Mouse (Mus musculus) hindbrain, embryonic 12.5 days (tissue): ENCODE results near the gene Prrt1. TPM values are rescaled to one million over a fixed set of nuclear protein-coding genes. Genes with fewer than 3 reads are reported as not detected.

Experiments
- ATAC-seq: fragments of 200-750 bp; cut with Nextera tagmentation; 2 replicates; pipeline ENCODE4 v1.8.0; 2017; ENCODE audit warnings: moderate TSS enrichment; ENCODE audit not compliant: low FRiP score
- H3K27ac ChIP-seq: fragments of 300-500 bp; sonication (generic); 2 replicates; pipeline ENCODE4 v1.5.1; 2016; ENCODE audit warnings: mild to moderate bottlenecking
- H3K27me3 ChIP-seq: fragments of 300-500 bp; sonication (generic); 2 replicates; pipeline ENCODE4 v1.6.1; 2016; ENCODE audit warnings: mild to moderate bottlenecking
- H3K36me3 ChIP-seq: fragments of 300-500 bp; sonication (generic); 2 replicates; pipeline ENCODE4 v1.6.1; 2016; ENCODE audit warnings: mild to moderate bottlenecking
- H3K4me1 ChIP-seq: fragments of 300-500 bp; sonication (generic); 2 replicates; pipeline ENCODE4 v1.6.1; 2016
- H3K4me2 ChIP-seq: fragments of 300-500 bp; sonication (generic); replicated peaks from 2 replicates; pipeline ENCODE4 v1.6.1; 2016; ENCODE audit warnings: mild to moderate bottlenecking
- H3K4me3 ChIP-seq: fragments of 300-500 bp; sonication (generic); 2 replicates; pipeline ENCODE4 v1.5.1; 2016; ENCODE audit warnings: mild to moderate bottlenecking
- H3K9ac ChIP-seq: fragments of 300-500 bp; sonication (generic); 2 replicates; pipeline ENCODE4 v1.6.1; 2016; ENCODE audit warnings: mild to moderate bottlenecking, moderate library complexity
- H3K9me3 ChIP-seq: fragments of 300-500 bp; sonication (generic); replicated peaks from 2 replicates; pipeline ENCODE4 v1.6.1; 2016; ENCODE audit warnings: mild to moderate bottlenecking
- WGBS: fragments of 180-500 bp; shearing (Covaris S2); methylation state at CpG from one replicate; pipeline ENCODE4 v1.1.7; 2016; 5-methylcytosine and 5-hydroxymethylcytosine counted together
- polyA plus RNA-seq: library from polyadenylated mRNA; unstranded; fragments of >200 nt; fragmentation: Nextera tagmentation; extraction: Ambion mirVana; gene quantifications from 2 replicates; pipeline ENCODE4 v1.2.1, GENCODE M21; 2016

Gene Prrt1
- polyA plus RNA-seq, 1 experiment from 2014 or later, result 3.1 TPM

DNA sequence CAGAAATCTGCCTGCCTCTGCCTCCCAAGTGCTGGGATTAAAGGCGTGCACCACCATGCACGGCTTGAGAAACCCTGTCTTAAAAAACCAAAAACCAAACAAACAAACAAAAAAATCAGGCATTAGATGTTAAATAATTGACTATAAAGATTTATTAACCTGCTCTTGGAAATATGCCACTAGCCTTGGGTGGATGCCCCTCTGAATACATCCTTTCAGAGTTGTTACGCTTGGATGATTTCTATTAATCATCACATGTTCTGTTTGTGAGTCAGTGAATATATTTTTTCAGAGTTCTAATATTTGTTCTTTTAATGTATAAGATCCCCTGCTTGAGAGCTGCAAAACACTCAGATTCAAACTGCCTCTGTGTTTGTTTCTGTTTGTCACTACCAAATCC is 4.4 kb upstream of the Prrt1 start:
- no peak overlapping the region for H3K27ac ChIP-seq
- H3K9me3 ChIP-seq, result no peaks in the 10 kb centered on the region
- H3K9ac ChIP-seq, result no peak overlapping the region
- no peak for ATAC-seq
- no peak overlapping the region for H3K4me3 ChIP-seq
- H3K4me2 ChIP-seq, result no peak overlapping the region
- WGBS, result 100% methylated on average over 3 of the region's 3 CpGs
- peaks cover 26% of the 10 kb centered on the region for H3K36me3 ChIP-seq
- peaks cover 35% of the 10 kb centered on the region for H3K4me1 ChIP-seq
- peaks cover 14% of the 10 kb centered on the region for H3K27me3 ChIP-seq

GRCm38 (mm10) chr17:34626062-34626772 is 3.1 kb upstream of the Prrt1 start:
- WGBS, result 50% methylated on average over 16 of the region's 16 CpGs

GRCm38 (mm10) chr17:34626773-34627092 is 2.6 kb upstream of the Prrt1 start:
- Histone ChIP-seq H3K4me2 (peak overlapping the region; percentile 88), H3K9ac (peak overlapping the region; percentile 74), H3K36me3 (peaks cover 17% of the 10 kb centered on the region), H3K4me3 (peak overlapping the region; percentile 69), H3K27ac (peak overlapping the region; percentile 93), H3K9me3 (no peaks in the 10 kb centered on the region), H3K27me3 (peaks cover 32% of the 10 kb centered on the region), H3K4me1 (peaks cover 52% of the 10 kb centered on the region)
- ATAC-seq, result peak; percentile 36; the same call in 1 of the 2 replicates
- whole genome bisulfite sequencing, result under 1% methylated on average over 18 of the region's 18 CpGs

More at GRCm38 (mm10) chr17:34626062-34626772, 3.1 kb upstream of the Prrt1 start:
- Histone ChIP-seq H3K4me1 (peaks cover 47% of the 10 kb centered on the region), H3K9me3 (no peaks in the 10 kb centered on the region), H3K4me3 (peak overlapping the region; percentile 69), H3K27ac (peak overlapping the region; percentile 93), H3K4me2 (peak overlapping the region; percentile 88), H3K27me3 (peaks cover 27% of the 10 kb centered on the region), H3K36me3 (peaks cover 20% of the 10 kb centered on the region), H3K9ac (peak overlapping the region; percentile 74)
- ATAC-seq, result no peak

GRCm38 (mm10) chr17:34627093-34627942 is 2.0 kb upstream of the Prrt1 start:
- H3K4me2 ChIP-seq, result peak overlapping the region; percentile 88
- ATAC-seq, result peak; percentile 71
- H3K27ac ChIP-seq, result peak overlapping the region; percentile 93
- H3K27me3 ChIP-seq, result peaks cover 38% of the 10 kb centered on the region
- peak overlapping the region; percentile 69 for H3K4me3 ChIP-seq
- peaks cover 58% of the 10 kb centered on the region for H3K4me1 ChIP-seq
- under 1% methylated on average over 43 of the region's 45 CpGs for WGBS
- H3K36me3 ChIP-seq, result peaks cover 11% of the 10 kb centered on the region
- H3K9me3 ChIP-seq, result no peaks in the 10 kb centered on the region
- H3K9ac ChIP-seq, result peak overlapping the region; percentile 74

DNA sequence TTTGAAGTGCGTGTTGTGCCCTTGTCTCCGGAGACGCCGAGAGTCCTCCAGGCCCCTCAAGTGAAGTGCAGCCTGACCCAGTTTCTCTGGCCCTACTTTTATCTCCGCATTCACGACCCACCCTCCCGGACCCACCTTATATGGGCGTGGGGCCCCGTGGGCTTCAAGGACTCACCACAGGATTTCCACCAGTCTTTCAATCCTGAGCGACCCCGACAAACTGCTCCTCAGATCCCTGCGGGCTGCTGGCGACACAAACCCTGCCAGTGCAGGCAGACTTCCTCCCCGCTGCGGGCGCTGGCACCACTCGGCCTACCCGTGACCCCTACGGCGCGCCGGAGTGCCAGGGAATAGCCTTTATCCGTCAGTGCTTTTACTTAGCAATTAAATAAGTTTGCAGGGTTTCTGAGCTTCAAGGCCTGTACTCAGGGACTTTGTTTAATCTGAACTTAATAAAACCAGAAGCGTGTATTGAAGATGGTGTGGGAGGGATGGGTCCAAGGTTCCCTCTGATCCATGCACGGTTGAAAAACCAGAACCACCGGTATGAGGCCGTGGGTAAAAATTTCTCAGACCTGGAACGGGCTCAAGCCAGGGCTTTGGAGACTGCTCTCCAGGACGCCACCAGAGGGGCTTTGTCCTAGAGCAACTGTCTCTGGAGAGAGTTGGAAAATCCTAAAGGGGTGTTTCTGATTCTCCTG is 1.2 kb upstream of the Prrt1 start, which contains the start of gene Ppt2:
TSS of gene Ppt2 (minus strand) at position 568 of the 701 bp plus-strand sequence.
- ATAC-seq, result peak; percentile 9

DNA sequence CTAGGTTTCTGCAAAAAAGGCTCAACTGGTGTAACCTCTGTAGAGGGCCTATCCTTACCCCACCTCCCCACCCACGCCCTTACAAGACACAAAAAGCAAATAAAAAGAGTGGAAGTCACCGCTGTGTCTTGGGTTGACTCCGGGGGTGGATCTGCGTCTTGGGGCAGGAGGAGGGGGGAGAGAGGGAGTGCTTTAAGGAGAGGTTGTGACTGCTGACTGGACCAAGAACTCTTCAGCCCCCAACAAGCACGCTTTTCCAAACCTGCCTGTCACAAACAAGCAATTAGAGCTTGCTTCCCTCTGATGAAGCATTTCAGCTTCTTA is 727 bp upstream of the Prrt1 start:
- no peaks in the 10 kb centered on the region for H3K9me3 ChIP-seq
- peak overlapping the region; percentile 74 for H3K9ac ChIP-seq
- 20% methylated on average over 5 of the region's 5 CpGs for WGBS
- peaks cover 61% of the 10 kb centered on the region for H3K4me1 ChIP-seq
- peak overlapping the region; percentile 88 for H3K4me2 ChIP-seq
- peak overlapping the region; percentile 69 for H3K4me3 ChIP-seq
- peaks cover 50% of the 10 kb centered on the region for H3K27me3 ChIP-seq
- peaks cover 3% of the 10 kb centered on the region; the same call in 1 of the 2 replicates for H3K36me3 ChIP-seq
- no peak for ATAC-seq
- peak overlapping the region; percentile 67; the same call in 1 of the 2 replicates for H3K27ac ChIP-seq

More for the DNA sequence above, 1.2 kb upstream of the Prrt1 start, which contains the start of gene Ppt2:
- Histone ChIP-seq H3K36me3 (peaks cover 3% of the 10 kb centered on the region; the same call in 1 of the 2 replicates), H3K9ac (peak within 1 kb of the TSS; percentile 74), H3K9me3 (no peaks in the 10 kb centered on the region), H3K4me2 (peak within 1 kb of the TSS; percentile 88), H3K27me3 (peaks cover 45% of the 10 kb centered on the region), H3K4me1 (peaks cover 61% of the 10 kb centered on the region), H3K27ac (peak within 1 kb of the TSS; percentile 93), H3K4me3 (peak within 1 kb of the TSS; percentile 69)
- WGBS, result 5% methylated on average over 29 of the region's 29 CpGs

DNA sequence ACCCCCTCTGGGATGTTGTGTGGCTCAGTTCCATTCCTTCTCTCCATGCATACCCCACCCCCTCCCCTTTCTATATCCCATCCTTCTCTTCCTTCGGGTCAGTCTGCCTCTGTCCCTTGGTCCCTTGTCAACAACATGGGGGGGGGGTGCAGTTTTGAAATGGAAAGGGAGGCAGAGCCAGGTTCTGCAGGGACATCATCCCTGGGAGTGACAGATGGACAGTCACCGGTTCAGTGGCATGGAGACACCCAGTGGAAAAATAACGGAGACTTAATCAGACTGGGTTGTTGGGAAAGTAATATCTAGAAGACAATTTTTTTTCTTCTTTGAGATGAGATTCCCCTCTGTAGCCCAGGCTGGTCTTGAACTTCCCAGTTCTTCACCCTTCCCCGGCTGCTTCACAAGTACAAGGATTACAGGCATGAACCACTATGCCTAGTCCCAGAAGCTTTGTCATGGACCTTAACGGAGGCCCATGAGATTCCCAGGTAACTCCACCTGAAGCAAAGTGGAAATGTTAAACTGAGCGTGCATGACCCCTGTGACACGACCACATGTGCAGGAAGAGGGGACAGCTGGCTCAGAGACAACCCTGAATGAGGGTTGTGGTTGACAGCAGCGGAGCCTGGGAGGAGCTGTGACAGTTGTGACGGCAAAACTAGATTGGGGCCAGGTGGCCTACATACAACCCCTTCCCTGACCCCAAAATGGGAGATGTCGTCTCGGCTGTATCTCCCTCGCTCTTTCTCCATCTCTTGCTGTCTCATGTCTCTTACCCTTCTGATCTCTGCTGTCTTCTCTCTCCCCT is 667 bp downstream of the Prrt1 start:
- Histone ChIP-seq H3K27me3 (peaks cover 55% of the 10 kb centered on the region), H3K9ac (peak overlapping the region; percentile 51), H3K4me2 (peak overlapping the region; percentile 88), H3K27ac (no peak overlapping the region), H3K4me3 (peak overlapping the region; percentile 69), H3K4me1 (peaks cover 61% of the 10 kb centered on the region), H3K36me3 (no peaks in the 10 kb centered on the region), H3K9me3 (no peaks in the 10 kb centered on the region)
- 11% methylated on average over 12 of the region's 12 CpGs for WGBS
- no peak for ATAC-seq

DNA sequence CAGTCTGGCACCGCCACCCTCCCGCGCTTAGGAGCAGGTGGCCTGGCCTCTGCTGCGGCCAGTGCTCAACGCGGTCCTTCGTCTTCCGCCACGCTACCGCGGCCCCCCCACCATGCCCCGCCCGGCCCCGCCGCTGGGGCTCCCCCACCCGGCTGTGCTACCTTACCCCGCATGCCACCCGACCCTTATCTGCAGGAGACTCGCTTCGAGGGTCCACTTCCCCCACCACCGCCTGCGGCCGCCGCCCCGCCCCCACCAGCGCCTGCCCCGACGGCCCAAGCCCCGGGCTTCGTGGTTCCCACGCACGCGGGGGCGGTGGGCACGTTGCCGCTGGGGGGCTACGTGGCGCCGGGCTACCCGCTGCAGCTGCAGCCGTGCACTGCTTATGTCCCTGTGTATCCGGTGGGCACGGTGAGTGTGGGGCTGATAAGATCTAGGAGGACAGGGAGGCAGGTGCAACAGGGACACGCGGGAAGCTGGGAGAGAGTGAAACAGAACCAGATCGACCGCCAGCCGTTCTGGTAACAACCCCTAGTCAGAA is 1.5 kb downstream of the Prrt1 start:
- peaks cover 58% of the 10 kb centered on the region for H3K4me1 ChIP-seq
- H3K9ac ChIP-seq, result peak overlapping the region; percentile 50
- peak overlapping the region; percentile 69 for H3K4me3 ChIP-seq
- peak overlapping the region; percentile 88 for H3K4me2 ChIP-seq
- H3K36me3 ChIP-seq, result no peaks in the 10 kb centered on the region
- no peak for ATAC-seq
- 2% methylated on average over 46 of the region's 48 CpGs for WGBS
- no peaks in the 10 kb centered on the region for H3K9me3 ChIP-seq
- H3K27me3 ChIP-seq, result peaks cover 60% of the 10 kb centered on the region
- H3K27ac ChIP-seq, result no peak overlapping the region

GRCm38 (mm10) chr17:34631647-34632046 is 2.3 kb downstream of the Prrt1 start:
- Histone ChIP-seq H3K4me3 (peak overlapping the region; percentile 69), H3K27me3 (peaks cover 61% of the 10 kb centered on the region), H3K36me3 (no peaks in the 10 kb centered on the region), H3K4me2 (peak overlapping the region; percentile 88), H3K9me3 (no peaks in the 10 kb centered on the region), H3K4me1 (peaks cover 50% of the 10 kb centered on the region), H3K9ac (no peak overlapping the region; the same call in 1 of the 2 replicates), H3K27ac (no peak overlapping the region)
- no peak for ATAC-seq
- 4% methylated on average over 12 of the region's 12 CpGs for whole genome bisulfite sequencing

DNA sequence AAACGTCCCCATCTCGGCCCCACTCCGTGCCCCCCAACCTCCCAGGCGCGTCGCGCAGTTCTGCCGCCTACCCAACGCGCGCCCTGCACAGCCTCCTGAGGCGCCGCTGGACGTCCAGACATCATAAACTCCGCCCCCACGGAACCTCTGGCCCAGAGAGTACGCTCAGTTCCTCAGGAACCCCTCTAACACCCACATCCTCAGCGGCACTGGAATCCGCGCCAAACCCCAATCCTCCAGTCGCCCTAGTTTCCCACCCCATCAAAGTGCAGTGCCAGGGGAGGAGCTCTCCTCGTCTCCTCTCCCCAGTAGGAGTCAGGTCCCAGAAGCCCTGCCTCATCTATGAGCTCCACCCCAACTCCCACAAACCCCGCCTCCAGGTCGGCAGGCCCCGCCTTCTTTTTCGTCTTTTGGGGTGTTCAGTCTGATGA is 2.9 kb downstream of the Prrt1 start:
- under 1% methylated on average over 26 of the region's 26 CpGs for WGBS
- no peak for ATAC-seq
- H3K27ac ChIP-seq, result no peak overlapping the region

GRCm38 (mm10) chr17:34635671-34636070 is 6.3 kb downstream of the Prrt1 start:
- no peak overlapping the region for H3K9ac ChIP-seq
- no peak overlapping the region for H3K4me2 ChIP-seq
- no peak overlapping the region for H3K27ac ChIP-seq
- H3K27me3 ChIP-seq, result peaks cover 40% of the 10 kb centered on the region
- WGBS, result 92% methylated on average over 2 of the region's 2 CpGs
- peaks cover 23% of the 10 kb centered on the region for H3K4me1 ChIP-seq
- ATAC-seq, result no peak
- H3K9me3 ChIP-seq, result no peaks in the 10 kb centered on the region
- H3K36me3 ChIP-seq, result no peaks in the 10 kb centered on the region
- H3K4me3 ChIP-seq, result no peak overlapping the region

More for the DNA sequence above, 2.9 kb downstream of the Prrt1 start:
- Histone ChIP-seq H3K4me2 (peak overlapping the region; percentile 88), H3K4me3 (peak overlapping the region; percentile 69), H3K36me3 (no peaks in the 10 kb centered on the region), H3K9ac (peak overlapping the region; percentile 18; the same call in 1 of the 2 replicates), H3K4me1 (peaks cover 50% of the 10 kb centered on the region), H3K27me3 (peaks cover 61% of the 10 kb centered on the region), H3K9me3 (no peaks in the 10 kb centered on the region)
